Mouse (Mus musculus) heart, embryonic 10.5 days (tissue): ENCODE measurements around the gene Lce1f. TPM values are rescaled to one million over a fixed set of nuclear protein-coding genes. Genes with fewer than 3 reads are reported as not detected.

Experiments used
- polyA plus RNA-seq: library from polyadenylated mRNA; unstranded; fragments of >200 nt; fragmentation: Nextera tagmentation; extraction: Ambion mirVana; gene quantifications from 2 replicates; pipeline ENCODE4 v1.2.1, GENCODE M21; 2016

The Lce1f gene
- polyA plus RNA-seq, 1 experiment from 2014 or later, result not detected

Other genes with a start within 250 kb of the Lce1f start
- gene Sprr1a, start 234.5 kb downstream of the Lce1f start, polyA plus RNA-seq, result 0.37 TPM in 1 of 2 replicates, not detected in the other
- not detected in 2 replicates for gene Sprr4, start 219.9 kb downstream of the Lce1f start, polyA plus RNA-seq
- gene 2310046K23Rik, start 185.8 kb downstream of the Lce1f start, polyA plus RNA-seq, result not detected in 2 replicates
- not detected in 2 replicates for gene Ivl, start 146.6 kb downstream of the Lce1f start, polyA plus RNA-seq
- gene Smcp, start 131.4 kb downstream of the Lce1f start, polyA plus RNA-seq, result not detected in 2 replicates
- not detected in 2 replicates for gene 2210017I01Rik, start 112.9 kb downstream of the Lce1f start, polyA plus RNA-seq
- gene Lce6a, start 98.7 kb downstream of the Lce1f start, polyA plus RNA-seq, result not detected in 2 replicates
- gene Lce1a1, start 72.0 kb downstream of the Lce1f start, polyA plus RNA-seq, result not detected in 2 replicates
- not detected in 2 replicates for gene Lce1b, start 63.4 kb downstream of the Lce1f start, polyA plus RNA-seq
- gene Lce1a2, start 50.0 kb downstream of the Lce1f start, polyA plus RNA-seq, result not detected in 2 replicates
- gene Lce1c, start 41.1 kb downstream of the Lce1f start, polyA plus RNA-seq, result not detected in 2 replicates
- gene Lce1d, start 33.1 kb downstream of the Lce1f start, polyA plus RNA-seq, result not detected in 2 replicates
- not detected in 2 replicates for gene Lce1e, start 11.3 kb downstream of the Lce1f start, polyA plus RNA-seq
- not detected in 2 replicates for gene Gm38119, start 18.7 kb upstream of the Lce1f start, polyA plus RNA-seq
- gene Lce1g, start 32.0 kb upstream of the Lce1f start, polyA plus RNA-seq, result not detected in 2 replicates
- not detected in 2 replicates for gene Lce1h, start 44.7 kb upstream of the Lce1f start, polyA plus RNA-seq
- not detected in 2 replicates for gene Lce1i, start 58.5 kb upstream of the Lce1f start, polyA plus RNA-seq
- not detected in 2 replicates for gene Lce1j, start 70.2 kb upstream of the Lce1f start, polyA plus RNA-seq
- gene Lce1k, start 87.5 kb upstream of the Lce1f start, polyA plus RNA-seq, result not detected in 2 replicates
- gene Kprp, start 106.9 kb upstream of the Lce1f start, polyA plus RNA-seq, result not detected in 2 replicates
- not detected in 2 replicates for gene Lce1l, start 130.9 kb upstream of the Lce1f start, polyA plus RNA-seq
- not detected in 2 replicates for gene 2310050C09Rik, start 149.9 kb upstream of the Lce1f start, polyA plus RNA-seq
- gene Lce3a, start 205.9 kb upstream of the Lce1f start, polyA plus RNA-seq, result not detected in 2 replicates
- gene Lce3b, start 212.6 kb upstream of the Lce1f start, polyA plus RNA-seq, result not detected in 2 replicates
- gene Lce3c, start 224.1 kb upstream of the Lce1f start, polyA plus RNA-seq, result not detected in 2 replicates
- gene Lce3d, start 237.0 kb upstream of the Lce1f start, polyA plus RNA-seq, result not detected in 2 replicates
- not detected in 2 replicates for gene Lce3e, start 246.7 kb upstream of the Lce1f start, polyA plus RNA-seq